Mouse (Mus musculus): Measurements from ENCODE around the gene Tmc6.
A peak's percentile ranks its signal among the peaks of the same experiment; 100 is the strongest.

Tmc6 gene

DNA sequence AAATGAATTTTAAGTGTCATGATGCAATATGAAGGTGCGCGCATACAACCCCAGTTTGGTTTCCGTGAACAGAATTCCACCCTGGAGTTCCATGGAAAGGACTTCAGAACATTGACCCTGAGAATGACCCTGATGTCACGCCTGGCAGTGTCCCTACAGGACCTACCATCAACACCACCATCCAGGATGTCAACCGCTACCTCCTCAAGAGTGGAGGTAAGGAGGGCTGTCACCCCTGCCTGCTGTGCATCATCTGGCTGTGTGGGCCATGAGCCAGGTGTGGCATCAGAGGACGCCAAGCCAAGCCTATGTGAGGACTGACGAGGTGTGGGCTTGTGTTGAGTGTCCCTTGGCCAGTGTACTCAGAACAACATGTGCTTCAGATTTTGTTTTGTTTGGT, 26.1 kb downstream of the Tmc6 start:
- DNase-seq (ENCODE audit: low read depth, low spot score) = no peak

DNA sequence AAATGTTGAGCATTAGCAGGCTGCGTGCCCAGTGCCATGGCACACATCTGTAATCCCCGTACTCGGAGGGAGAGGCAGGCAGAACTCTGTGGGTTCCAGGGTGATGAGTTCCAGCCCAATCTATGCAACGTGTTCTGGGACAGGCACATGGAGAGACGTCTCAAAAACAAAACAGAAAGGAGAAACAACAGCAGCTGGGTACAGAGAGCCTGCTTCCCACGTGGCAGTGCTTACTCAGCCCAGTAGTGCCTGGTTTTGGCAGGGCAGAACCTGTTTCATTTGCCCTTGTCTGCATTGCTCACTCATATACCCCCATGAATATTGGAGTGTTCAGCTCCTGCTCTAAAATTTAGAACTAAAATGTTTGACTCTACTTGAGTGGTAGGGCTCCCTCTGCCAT, 30.5 kb downstream of the Tmc6 start:
- DNase-seq (ENCODE audit: low read depth, low spot score) = no peak

GRCm38 (mm10) chr11:117749414-117749813, 32.6 kb downstream of the Tmc6 start:
- DNase-seq (ENCODE audit: low read depth, low spot score) = no peak

GRCm38 (mm10) chr11:117748628-117749027, 33.4 kb downstream of the Tmc6 start:
- DNase-seq (ENCODE audit: low read depth, low spot score) = no peak

DNA sequence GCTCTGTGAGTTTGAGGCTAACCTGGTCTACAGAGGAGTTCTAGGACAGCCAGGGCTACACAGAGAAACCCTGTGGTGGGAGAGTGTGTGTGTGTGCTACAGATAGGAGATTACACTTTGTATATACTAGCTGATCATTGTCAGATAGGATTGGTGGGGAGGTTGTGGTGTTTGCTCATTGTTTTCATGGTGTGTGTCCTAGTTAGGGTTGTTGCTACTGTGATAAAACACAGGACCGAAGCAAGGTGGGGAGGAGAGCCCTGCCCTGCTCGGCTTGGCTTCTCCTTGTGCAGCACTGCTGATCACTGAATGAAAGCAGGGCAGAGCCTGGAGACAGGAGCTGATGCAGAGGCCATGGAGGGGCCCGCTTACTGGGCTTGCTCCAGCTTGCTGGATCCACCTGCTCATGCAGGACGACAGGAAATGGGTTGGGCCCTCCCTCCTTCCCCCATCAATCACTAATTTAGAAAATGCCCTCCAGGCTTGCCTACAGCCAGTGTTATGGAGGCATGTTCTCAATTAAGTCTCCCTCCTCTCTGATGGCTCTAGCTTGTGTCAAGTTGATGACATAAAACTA, 38.5 kb downstream of the Tmc6 start:
- DNase-seq (ENCODE audit: low read depth, low spot score) = no peak

GRCm38 (mm10) chr11:117742715-117743114, 39.3 kb downstream of the Tmc6 start:
- DNase-seq (ENCODE audit: low read depth, low spot score) = no peak

- no peak for DNase-seq (ENCODE audit: low read depth, low spot score)
These were observed 39.8 kb downstream of the Tmc6 start for GRCm38 (mm10) chr11:117742243-117742642.

DNA sequence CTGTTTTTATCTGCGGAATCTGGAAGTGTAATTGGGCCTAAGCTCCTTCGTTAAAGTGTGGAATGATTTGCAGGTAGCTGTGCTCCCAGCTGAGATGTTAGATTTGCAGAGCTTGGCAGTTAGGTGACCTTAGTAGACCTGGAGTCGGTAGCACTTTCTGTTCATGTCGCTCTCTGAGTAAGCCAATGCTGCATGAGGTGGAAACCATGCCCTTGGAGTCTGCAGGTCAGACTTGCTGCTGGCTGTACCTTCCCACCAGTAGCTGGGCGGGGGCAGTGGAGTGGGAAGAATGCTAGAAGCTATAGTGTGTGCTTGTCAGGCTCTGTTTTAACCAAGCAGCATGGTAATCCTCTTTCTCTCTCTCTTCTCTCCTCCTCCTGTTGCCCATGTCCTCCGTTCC, 40.9 kb downstream of the Tmc6 start:
- no peak for DNase-seq (ENCODE audit: low read depth, low spot score)

- DNase-seq (ENCODE audit: low read depth, low spot score) = no peak
These were observed 43.9 kb downstream of the Tmc6 start for GRCm38 (mm10) chr11:117738123-117738522.

DNA sequence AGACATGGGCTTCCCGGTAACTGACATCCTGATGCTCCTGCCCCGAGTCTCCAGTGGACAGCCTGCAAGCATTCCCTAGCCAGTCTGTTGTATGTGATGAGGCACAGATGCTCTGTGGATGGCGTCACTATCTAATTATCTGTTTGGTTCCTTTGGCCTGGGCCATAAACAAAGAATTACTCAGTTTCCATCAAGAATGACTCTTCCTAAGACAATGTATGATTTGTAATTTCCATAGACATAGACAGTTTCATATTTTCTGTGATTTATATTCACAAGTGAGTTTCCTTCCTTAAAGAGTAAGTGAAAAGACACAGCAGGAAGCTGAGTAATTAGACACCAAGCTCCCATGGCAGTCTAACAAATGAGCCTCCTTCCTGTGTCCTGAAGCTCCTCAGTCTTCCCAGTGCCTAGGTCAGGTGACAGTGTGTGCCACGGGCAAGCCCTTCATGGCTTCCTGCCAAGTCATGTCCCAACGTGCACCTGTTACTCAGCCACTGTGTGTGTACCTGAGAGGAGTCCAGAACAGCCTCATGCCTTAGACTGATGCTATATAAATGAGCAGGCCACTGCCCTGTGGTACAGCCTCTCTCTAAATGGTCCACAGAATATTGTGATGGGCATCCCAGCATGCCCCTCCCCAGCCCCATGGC, 45.8 kb downstream of the Tmc6 start:
- DNase-seq (ENCODE audit: low read depth, low spot score) = no peak

GRCm38 (mm10) chr11:117731470-117731869, 50.5 kb downstream of the Tmc6 start:
- DNase-seq (ENCODE audit: low read depth, low spot score) = no peak

DNA sequence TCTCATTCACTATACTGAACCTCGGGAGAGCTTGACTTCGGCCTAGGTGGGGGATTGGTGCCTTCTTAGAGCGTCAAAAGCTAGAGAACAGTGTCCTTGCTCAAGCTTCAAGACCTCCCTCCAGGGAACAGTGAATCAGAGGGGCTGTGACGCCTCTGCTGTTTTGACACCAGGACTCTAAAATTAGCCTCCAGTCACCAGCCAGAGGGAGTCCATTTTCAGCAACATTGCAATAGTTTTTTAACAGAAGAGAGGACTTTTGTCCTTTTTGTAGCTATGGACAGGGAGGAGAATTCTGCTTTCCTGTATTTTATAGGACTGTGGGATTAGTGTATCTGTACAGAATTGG, 51.5 kb downstream of the Tmc6 start:
- no peak for DNase-seq (ENCODE audit: low read depth, low spot score)

GRCm38 (mm10) chr11:117729798-117730489, 52.1 kb downstream of the Tmc6 start:
- DNase-seq (ENCODE audit: low read depth, low spot score) = no peak

GRCm38 (mm10) chr11:117729341-117729740, 52.7 kb downstream of the Tmc6 start:
- peak; percentile 23 for DNase-seq (ENCODE audit: low read depth, low spot score)

DNA sequence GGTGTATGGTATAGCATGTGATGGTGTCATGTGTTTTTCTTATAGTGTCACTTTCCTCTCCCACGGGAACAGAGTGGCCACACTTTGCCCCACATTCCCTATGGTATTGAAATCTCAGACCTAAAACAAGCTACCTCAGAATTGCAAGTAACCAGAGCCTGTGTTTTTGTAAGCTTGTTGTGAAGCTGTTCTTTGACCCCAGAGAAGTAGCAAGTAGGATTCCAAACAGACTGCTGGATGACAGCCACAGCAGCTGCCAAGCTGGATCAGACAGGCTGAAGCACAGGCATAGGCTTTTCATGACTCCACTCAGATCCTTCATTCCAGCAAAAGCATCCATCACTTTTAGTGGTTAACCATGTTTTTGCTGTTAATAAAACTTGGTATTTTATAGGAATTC, 53.2 kb downstream of the Tmc6 start:
- DNase-seq (ENCODE audit: low read depth, low spot score) = peak; percentile 74

DNA sequence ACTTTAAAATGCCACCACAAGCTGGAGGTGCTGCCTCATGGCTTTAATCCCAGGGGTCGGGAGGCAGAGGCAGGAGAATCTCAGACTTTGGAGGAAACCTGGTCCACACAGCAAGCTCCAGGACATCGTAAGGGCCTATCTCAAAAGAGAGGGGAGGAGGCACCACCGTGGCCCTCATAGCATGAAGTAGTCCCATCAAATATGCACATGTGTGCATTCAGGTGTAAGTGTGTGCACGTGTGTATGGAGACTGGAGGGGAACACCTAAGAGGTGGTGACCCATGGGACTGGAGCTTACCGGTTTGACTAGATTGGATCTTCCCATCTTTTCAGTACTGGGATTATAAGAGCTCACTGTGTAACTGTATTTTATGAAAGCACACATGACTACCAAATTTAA, 53.8 kb downstream of the Tmc6 start:
- no peak for DNase-seq (ENCODE audit: low read depth, low spot score)

- DNase-seq (ENCODE audit: low read depth, low spot score) = no peak
These were observed 55.0 kb downstream of the Tmc6 start for GRCm38 (mm10) chr11:117727031-117727430.

GRCm38 (mm10) chr11:117724604-117725301, 57.2 kb downstream of the Tmc6 start:
- no peak for DNase-seq (ENCODE audit: low read depth, low spot score)

GRCm38 (mm10) chr11:117718838-117719237, 63.2 kb downstream of the Tmc6 start:
- DNase-seq (ENCODE audit: low read depth, low spot score) = no peak
